Mouse (Mus musculus) common myeloid progenitor, adult 5-6 weeks (primary cell): ENCODE results near the gene Armc6. TPM values are rescaled to one million over a fixed set of nuclear protein-coding genes. Genes with fewer than 3 reads are reported as not detected.
A peak's percentile ranks its signal among the peaks of the same experiment; 100 is the strongest.

Source experiments
- ATAC-seq: replicated peaks from 2 replicates; pipeline ENCODE4 v1.8.0; 2016; ENCODE audit warnings: low read depth, mild to moderate bottlenecking, moderate TSS enrichment, inconsistent platforms; ENCODE audit not compliant: poor library complexity, severe bottlenecking
- total RNA-seq: library from RNA; stranded (forward); fragments of 200-1000, 187-1606 nt; gene quantifications from 2 replicates; pipeline ENCODE4 v1.2.3, GENCODE M21; 2017

The Armc6 gene
- total RNA-seq = 9.6 and 12.4 TPM in 2 replicates

DNA sequence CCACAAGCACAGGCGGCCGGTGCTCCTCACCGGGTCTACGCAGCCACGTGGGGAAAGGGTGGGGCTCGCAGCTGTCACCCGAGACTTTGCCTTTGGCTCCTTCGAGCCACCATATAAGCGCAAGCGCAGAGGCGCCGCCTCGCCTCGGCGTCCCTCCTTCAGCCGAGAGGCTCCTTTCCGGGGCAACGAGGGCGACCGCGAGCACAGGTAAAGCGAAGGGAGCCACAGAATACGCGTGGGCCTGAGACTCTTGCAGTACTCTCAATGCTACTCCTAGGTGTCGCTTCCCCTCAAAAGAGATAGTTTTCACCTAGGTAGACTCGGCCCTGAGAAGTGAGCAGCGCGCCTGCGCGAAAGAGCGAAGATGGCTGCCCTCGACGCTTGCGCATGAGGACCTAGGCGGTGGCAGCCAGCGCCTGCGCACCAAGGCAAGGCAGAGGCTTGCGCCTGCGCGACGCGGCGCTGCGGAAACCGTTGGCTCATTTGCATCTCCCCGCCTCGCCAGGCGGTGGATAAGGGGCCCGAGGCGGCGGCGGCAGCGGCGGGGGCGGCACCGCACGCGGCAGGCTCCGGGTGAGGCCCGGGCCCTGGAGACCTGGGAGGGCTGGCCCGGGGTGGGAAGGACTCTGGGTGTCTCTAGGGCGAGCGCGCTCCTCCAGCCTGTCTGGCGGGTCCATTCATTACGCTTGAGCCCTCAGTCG is at the start of gene Armc6, which contains the start of gene Sugp2:
TSS of gene Armc6 (minus strand) at position 387 of the 701 bp plus-strand sequence.
TSS of gene Sugp2 (plus strand) at position 147 of the 701 bp plus-strand sequence.
- peak; percentile 88 for ATAC-seq

DNA sequence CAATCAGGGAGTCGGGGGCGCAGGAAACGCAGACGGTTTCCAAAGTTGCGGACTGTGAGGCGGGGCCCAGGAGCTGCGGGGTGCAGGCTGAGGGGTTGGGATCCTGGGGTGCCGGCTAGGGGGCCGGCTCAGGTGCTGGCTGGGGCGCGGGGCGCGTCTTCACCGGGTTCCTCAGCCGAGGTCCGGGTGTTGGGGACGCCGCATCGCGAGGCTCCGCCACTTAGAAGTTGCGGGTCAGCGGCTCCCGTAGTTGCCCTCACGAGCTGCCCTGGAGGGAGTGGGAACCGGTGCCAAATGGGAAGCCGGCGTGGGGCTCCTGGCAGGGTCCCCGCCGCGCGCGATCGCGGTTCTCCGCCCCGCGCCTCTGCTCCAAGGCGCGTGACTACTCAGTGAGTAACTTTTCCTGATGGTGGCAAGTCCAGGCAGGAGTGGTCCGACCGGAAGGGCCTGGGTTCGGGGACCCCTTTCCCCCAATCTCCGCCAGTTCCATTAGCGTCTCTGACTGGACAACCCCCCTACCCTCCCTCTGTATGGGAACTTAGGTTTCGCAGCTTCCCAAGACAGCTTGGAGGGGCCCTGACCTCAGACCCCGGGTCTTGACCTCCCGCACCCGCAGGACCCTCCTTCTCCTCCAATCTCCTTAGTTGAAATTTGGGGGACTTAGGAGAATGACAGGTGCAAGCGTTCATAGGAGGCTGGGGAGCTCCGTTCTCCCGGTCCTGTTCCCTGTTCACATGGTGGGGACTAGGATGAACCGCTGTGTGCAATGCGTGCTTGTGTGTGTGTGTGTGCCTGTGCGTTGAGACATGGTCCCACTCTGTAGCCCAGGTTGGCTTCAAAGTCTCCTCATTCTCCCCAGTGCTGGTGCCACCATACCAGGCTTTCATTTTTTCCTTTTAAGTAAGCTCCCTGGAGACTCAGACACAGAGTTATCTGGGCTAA is 49.1 kb upstream of the Armc6 start:
- no peak for ATAC-seq

DNA sequence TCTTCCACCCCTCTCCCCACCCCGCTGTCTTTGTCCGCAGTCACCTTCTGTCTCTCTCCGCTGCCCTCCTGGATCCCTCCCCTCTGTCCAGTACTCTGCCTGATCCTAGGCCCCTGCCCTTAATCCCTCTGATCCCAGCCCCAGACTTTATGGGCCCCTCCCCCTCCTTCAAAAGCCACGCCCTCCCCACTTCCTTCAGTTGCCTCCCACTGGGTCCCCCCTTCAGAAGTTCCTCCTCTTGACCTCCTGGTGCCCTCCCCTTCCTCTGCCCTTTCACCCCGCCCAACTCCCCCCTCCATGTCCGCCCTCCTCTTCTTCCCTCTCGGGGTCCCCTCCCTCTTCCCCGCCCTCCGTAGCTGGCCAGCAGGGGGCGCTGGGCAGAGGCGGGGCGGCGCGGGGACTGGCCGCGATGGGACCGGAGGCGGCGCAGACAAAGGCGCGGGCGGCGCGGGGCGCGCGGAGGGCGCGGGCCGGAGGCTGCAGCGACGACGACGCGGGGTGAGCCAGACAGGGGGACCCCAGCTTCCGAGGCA is 48.4 kb upstream of the Armc6 start, which contains the start of gene Homer3:
TSS of gene Homer3 (plus strand) at position 225 of the 533 bp plus-strand sequence.
- peak; percentile 94 for ATAC-seq

DNA sequence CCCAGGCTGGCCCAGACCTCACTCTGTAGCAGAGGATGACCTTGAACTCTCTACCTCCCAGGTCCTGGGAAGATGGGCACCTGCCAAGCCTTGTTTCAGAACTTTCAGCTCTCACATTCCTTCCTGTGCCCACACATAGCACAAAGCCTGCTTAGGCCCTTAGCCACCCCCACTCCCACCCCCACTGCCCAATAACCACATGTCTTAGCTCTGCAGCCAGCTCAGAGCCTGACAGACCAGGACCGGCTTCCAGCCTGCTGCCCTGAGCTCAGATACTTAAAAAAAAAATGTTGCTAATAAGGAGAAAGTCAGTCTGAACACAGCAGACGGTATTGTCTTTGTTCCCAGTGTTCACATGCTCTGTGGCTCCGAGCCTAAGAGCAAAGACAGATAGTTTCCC is 46.7 kb upstream of the Armc6 start:
- ATAC-seq = no peak

DNA sequence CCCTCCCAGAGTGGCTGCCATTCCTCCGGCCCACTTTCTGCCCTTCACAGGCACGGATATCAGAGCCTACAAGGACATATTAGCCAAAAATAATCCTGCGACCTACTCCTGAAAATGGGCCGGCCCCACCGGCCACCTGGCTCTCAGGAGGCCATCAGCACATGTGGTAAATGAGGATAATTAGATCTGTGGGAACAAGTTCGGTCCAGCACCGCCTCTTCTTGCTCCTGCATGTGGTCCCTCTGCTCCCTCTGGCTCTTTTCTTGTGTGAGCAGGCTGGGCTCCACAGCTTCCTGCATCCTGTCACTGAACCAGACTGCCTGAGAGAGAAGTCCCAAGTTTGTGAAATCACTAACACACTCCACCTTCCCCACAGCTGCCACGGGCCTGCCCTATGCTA is 45.0 kb upstream of the Armc6 start:
- ATAC-seq = no peak

DNA sequence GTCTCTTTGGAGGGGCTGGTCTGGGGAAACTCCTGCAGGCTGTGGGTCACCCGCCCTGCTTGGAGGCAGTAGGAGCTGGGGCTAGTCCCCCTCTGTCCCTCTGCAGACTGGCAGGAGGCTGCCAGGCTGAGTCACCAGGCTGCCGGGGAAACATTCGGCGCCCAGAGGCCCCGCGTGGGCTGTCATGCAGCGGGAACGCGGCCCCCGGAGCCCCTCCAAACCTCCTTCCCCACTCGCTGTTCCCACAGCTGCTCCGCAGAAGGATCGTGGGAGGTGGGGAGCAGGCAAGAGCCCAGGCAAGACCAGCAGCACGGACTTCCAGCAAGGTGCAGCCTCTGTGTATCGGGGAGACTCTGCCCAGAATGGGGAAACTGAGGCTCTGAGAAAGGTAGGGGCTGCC is 43.9 kb upstream of the Armc6 start:
- ATAC-seq = no peak

DNA sequence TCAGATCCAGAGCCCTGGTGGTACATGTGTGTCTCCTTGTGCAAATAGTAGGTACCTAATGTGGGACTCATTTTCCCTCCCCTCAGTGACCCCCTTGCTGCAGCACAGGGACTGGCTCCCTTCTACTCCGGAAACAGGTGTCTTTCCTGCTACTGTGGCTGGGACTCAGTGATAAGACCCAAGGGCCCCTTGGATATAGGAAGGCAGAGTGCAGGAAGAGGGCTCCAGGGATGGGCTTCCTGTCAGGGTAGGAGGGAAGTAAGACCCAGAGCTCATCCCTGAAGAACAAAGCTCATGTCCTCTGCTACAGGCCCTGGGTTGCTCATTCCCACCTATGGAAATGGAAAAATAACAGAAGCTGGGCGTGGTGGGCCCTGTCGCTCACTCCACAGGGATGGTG is 42.2 kb upstream of the Armc6 start:
- peak; percentile 70 for ATAC-seq

DNA sequence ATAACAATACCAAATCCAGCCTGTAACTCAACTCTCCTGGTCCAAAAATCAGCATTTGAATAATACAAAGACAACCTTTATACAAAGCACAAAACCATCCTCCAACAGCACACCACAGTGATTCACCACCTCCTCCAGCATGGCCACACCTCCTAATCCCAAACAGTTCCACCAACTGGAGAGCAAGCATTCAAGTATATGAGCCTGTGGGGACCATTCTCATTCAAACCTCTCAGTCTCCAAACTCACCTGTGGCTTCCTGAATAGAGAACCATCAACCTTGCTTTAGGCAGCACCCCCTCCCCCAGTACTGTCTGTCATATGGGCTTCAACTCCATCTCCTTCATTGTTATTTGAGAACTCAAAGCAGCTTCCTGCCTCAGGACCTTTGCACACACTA is 40.1 kb upstream of the Armc6 start:
- no peak for ATAC-seq

DNA sequence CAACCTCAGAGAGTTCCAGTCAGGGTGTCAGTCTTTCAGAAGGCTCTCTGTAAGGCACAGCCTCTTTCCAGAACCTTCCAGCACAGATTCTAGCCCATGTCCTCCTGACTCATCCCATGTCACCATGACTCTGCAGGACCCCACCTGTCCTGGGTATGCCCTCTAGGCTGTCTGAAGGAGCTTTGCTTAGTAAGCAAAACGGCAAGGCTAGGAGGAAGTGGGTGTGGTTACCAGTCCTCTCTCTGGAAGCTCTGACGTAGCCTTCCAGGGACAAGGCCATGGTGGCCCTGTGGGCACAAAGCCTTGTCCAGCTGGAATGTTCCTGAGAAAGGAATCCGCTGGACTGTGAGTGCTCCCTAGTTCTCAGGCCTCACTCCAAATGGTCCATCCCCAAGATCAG is 38.7 kb upstream of the Armc6 start:
- peak; percentile 52 for ATAC-seq

DNA sequence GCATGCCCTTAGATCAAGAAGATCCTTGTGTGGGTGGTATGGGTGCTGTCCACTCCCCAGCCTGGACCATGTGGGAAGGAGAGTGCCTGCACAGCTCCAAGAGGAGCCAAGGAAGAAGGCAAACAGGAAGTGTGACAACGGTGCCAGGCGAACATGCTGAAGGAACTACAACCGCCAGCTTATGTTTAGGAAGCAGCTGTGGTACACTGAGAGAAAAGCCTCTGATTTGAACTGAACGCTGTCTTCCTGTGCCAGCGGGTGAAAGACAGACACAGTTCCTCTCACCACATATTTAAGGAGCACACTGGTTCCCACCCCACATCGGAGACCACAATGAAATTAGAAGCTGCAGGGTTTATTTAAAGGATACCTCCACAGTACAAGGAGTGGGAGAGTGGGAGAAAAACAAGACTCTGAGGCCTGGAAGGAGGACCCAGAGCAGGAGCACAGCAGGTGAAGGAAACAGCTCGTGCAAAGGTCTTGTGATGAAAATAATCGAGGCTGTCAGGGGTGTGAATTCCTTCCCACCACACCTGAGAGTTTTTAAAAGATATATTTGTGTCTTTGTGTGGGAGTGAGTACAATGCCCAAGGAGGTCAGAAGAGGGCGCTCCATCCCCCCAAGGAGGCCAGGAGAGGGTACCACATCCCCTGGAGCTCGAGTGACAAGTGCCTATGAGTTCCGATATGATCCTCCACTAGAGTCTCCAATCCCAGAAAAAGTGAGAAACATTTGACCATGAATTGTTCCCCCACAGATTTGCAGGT is 34.7 kb upstream of the Armc6 start:
- peak; percentile 57 for ATAC-seq

DNA sequence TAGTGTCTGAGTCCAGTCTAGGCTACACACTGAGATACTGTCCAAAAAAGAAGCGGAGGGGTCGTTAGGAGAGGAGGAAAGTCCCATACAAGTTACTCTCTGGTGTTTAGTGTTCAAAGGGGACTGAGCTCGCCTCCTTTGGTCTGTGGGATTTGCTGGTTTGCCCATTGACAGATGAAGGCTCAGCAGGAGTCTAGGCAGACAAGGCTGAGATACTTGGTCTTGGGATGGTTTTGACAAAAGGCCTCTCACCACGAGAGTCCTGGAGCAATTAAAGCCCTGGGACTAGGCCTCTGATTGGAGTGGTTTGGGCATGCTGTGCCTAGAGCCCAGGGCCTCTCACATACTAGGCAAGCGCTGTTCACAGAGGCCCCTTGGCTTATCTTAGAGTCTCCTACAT is 34.0 kb upstream of the Armc6 start:
- peak; percentile 6; the same call in 1 of the 2 replicates for ATAC-seq

DNA sequence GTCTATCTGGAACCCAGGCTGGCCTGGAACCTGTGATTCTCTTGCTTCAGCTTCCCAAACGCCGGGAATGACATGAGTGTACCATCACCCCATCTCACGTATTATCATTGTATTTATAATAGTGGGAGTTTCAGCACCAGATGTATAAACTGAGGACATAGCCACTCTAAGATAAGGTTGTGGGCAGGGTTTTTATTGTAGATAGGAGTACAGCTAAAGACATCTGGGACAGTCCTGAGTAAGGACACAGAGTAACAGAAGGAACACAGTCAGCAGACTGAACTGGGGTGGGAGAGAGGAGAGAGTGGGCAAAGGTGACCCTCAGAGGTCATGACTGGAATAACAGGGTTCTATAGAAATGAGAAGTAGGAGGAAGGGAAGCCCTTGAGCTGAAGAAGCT is 33.4 kb upstream of the Armc6 start:
- ATAC-seq = 0 out of 2 replicates have a peak, but pooled peaks have one; percentile 20

DNA sequence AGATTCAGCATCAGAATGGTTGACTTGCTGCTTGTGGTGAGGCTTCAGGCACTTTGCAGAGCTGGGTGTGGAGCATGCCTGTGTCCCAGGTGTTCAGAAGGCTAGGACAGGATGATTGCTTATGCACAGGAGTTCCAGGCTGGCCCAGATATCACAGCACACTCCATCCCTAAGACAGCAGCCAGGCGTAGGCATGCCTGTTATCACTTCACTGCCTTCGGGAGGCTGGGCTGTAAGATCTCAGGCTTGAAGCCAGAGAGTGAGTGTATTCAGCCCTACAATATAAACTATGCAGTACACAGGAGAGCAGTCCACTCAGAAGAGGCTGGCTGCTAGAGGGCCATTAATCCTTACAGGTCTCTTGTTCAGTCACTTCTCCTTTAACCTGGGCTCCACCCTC is 24.8 kb upstream of the Armc6 start:
- no peak; the same call in 1 of the 2 replicates for ATAC-seq

DNA sequence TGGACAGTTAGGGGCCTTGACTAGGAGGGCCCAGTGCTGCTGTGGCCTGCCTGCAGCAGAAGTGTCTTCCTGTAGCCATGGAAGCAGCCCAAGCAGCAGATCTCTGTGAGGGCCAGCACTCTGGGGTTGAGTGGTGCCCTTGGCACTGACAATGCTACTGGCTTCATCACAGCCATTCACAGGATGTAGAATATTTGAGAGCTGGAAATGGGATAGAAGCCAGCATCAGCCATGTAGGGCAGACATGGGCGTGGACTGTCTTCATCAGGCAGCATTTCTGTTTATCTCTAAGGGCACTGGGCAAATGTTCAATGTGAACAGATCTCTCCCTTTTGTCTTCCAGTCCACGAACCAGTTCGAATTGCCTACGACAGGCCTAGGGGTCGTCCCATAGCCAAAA is 24.3 kb upstream of the Armc6 start:
- no peak for ATAC-seq

DNA sequence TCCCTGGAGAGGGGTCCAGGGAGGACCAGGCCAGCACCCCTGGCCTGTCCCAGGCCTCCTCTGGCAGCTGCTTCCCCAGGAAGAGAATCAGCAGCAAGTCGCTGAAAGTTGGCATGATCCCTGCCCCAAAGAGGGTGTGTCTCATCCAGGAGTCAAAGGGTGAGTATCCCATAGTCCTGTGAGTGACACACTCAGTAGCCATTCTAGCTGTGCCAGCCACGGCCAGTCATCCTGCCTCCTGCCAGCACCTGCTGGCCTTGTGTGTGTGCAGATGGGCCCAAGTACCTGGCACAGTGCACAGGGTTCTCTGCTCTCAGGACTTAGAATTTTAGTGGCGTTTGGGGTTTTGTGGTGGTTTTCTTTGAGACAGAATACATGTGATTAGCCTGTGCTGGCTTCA is 23.2 kb upstream of the Armc6 start:
- ATAC-seq = no peak

DNA sequence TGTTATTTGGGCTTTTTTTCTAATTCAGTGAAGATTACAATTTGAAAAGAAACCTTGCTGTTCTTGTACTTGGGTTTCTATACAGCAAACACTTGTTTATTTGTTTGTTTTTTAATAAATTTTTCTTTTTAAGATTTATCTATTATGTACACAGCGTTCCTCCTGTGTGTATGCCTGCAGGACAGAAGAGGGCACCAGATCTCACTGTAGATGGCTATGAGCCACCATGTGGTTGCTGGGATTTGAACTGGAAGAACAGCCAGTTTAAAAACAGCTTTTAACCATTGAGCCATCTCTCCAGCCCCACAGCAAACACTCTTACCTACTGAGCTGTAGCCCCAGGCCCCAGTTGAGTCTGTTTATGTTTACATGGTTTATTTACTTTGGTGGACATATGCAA is 20.4 kb upstream of the Armc6 start:
- ATAC-seq = no peak

DNA sequence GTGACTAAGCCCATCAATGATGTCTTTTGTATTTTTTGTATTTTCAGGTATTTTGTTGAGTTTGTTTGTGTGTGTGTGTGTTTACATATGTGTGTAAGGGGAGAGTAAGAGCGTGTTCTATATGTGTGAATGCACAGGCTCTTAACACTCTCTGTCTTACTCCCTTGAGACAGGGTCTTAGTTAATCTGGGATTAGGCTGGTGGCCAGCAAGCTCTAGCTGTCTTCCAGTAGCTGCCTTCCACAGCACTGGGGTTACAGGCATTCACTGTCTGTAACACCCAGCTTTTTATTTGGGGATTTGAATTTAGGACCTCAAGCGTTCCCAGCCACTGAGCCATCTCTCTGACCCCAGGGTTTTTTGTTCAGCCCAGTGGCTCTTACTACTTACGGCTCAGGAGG is 13.6 kb upstream of the Armc6 start:
- no peak for ATAC-seq

DNA sequence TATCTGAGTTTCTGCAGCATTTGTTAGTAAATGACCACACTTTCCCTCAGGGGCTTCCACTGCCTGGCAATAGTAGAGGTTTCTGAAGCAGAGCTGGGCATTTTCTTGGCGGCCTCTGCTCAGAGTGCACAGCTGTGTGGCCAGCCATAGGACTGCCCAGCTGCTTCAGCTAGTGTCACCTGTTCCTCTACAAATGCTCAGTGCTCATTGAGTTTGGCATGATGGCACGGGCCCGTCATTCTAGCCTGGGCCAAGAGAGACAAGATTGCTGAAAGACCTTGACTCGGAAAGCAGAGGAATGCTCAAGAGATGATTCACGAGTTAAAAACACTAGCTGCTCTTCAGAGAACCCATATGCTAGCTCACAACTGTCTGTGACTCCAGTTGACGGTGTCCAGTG is 12.4 kb upstream of the Armc6 start:
- no peak for ATAC-seq

DNA sequence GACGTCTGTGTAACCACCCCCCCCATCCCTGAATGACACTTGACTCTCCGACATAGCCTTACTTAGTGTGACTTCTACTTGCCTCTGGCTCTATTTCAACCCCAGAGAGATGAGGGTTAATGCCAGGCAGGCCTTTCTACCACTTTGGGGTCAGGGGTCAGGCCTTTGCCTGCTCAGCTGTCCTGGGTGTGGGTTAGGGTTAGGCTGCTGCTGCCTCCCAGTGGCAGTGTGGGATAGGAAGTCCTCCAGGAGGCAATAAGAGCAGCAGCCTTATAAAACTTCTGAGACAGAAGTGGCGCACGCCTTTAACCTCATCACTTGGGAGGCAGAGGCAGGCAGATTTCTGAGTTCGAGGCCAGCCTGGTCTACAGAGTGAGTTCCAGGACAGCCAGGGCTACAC is 6.4 kb upstream of the Armc6 start:
- ATAC-seq = no peak

DNA sequence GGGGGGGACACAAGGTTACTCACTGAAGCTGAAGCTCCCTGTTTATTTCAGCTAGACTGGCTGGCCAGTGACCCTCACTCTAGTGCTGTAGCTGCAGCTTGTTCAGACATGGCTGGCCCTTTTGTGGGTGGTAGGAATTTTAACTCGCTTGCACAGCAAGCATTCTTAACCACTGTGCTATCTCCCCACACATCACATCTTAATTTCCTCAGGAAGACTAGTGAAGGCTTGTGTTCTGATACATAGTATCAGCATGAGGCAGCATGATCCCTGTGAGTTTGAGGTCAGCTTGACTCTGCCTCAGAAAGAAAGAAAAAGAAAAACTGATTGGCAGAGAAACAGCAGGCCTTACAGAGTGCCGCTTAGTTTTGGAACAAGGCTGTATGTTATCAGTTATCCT is 3.6 kb upstream of the Armc6 start:
- ATAC-seq = peak; percentile 62
